Mouse (Mus musculus) E14TG2a.4 (cell line): ENCODE measurements around the gene Hist4h4.

Source experiments
- CTCF ChIP-seq: conservative IDR thresholded peaks from 2 replicates; pipeline ENCODE4 v1.5.1; 2014; ENCODE audit warnings: low read length
- POU5F1 ChIP-seq: IDR thresholded peaks from 2 replicates; pipeline ENCODE4 v1.6.1; 2014; ENCODE audit warnings: low read length, borderline replicate concordance

- TF ChIP-seq CTCF (no peak), POU5F1 (no peak)
Measured at GRCm38 (mm10) chr6:136827516-136827880, 23.3 kb upstream of the Hist4h4 start, which contains the start of gene BC049715.
